Mouse (Mus musculus): ENCODE results near the gene Ddx52. TPM values are rescaled to one million over a fixed set of nuclear protein-coding genes. Genes with fewer than 3 reads are reported as not detected.

Ddx52 gene
- polyA plus RNA-seq, 1 experiment from 2014 or later: 24.1 TPM

- WGBS: 74% methylated on average over 7 of the region's 7 CpGs
- peaks cover 63% of the 10 kb centered on the region for H3K36me3 ChIP-seq
These were observed 32.9 kb downstream of the Ddx52 start for GRCm38 (mm10) chr11:83974561-83975346.

DNA sequence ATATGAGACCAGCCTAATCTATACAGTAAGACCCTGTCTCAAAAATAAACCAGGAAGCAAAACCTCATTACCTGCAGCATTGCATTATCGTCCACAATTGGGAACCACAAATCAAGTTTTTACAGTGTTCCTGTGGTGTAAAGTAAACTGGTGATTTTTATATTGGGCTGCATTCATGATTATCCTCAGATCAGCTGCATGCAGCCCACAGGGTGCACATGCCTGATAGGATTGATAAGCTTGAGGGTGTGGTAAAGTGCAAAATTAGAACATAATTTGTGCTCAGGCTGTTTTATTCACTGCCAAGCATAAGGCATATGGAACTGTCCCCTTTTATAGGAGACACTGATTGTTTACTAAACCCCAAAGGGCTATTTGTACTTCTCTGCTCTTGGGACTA lies 33.6 kb downstream of the Ddx52 start:
- Histone ChIP-seq H3K9ac (no peak overlapping the region), H3K4me1 (replicated peaks) (no peaks in the 10 kb centered on the region), H3K27me3 (replicated peaks) (no peaks in the 10 kb centered on the region), H3K4me3 (no peak overlapping the region), H3K4me2 (no peak overlapping the region), H3K27ac (ENCODE audit: poor library complexity, severe bottlenecking) (no peak overlapping the region), H3K9me3 (replicated peaks) (no peaks in the 10 kb centered on the region), H3K36me3 (peaks cover 70% of the 10 kb centered on the region)
- ATAC-seq (ENCODE audit: insufficient number of reproducible peaks, low FRiP score): no peak
- 91% methylated on average over 1 of the region's 1 CpGs for WGBS

More at GRCm38 (mm10) chr11:83974561-83975346, 32.9 kb downstream of the Ddx52 start:
- Histone ChIP-seq H3K4me1 (replicated peaks) (no peaks in the 10 kb centered on the region), H3K9me3 (replicated peaks) (no peaks in the 10 kb centered on the region), H3K4me3 (no peak overlapping the region), H3K9ac (no peak overlapping the region), H3K27ac (ENCODE audit: poor library complexity, severe bottlenecking) (no peak overlapping the region), H3K27me3 (replicated peaks) (no peaks in the 10 kb centered on the region), H3K4me2 (no peak overlapping the region)
- ATAC-seq (ENCODE audit: insufficient number of reproducible peaks, low FRiP score): no peak

GRCm38 (mm10) chr11:83976236-83976977 lies 34.5 kb downstream of the Ddx52 start:
- no peaks in the 10 kb centered on the region for H3K4me1 ChIP-seq (replicated peaks)
- no peak overlapping the region for H3K4me2 ChIP-seq
- H3K27ac ChIP-seq (ENCODE audit: poor library complexity, severe bottlenecking): no peak overlapping the region
- H3K27me3 ChIP-seq (replicated peaks): no peaks in the 10 kb centered on the region
- peaks cover 70% of the 10 kb centered on the region for H3K36me3 ChIP-seq
- no peak overlapping the region for H3K9ac ChIP-seq
- no peak overlapping the region for H3K4me3 ChIP-seq
- 90% methylated on average over 13 of the region's 13 CpGs for WGBS
- no peaks in the 10 kb centered on the region for H3K9me3 ChIP-seq (replicated peaks)
- ATAC-seq (ENCODE audit: insufficient number of reproducible peaks, low FRiP score): no peak

DNA sequence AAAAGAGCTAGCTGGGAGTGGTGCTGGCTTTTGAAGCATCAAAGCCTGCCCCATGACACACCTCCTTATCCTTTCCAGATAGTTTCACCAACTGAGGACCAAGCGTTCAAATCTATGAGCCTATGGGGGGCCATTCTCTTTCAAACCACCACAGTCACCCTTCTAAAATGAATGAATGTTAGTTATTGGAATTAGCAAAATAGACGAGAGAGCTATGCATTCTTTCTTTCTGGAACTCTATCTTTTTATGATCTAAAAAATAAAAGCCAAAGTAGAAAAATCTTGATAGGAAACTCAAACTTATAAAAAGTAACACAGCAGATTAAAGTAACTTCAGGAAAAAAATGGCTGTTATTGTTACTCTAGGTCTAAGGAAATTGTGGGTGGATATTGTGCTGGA lies 35.9 kb downstream of the Ddx52 start:
- Histone ChIP-seq H3K4me2 (no peak overlapping the region), H3K36me3 (peaks cover 75% of the 10 kb centered on the region), H3K9me3 (replicated peaks) (no peaks in the 10 kb centered on the region), H3K27me3 (replicated peaks) (no peaks in the 10 kb centered on the region), H3K27ac (ENCODE audit: poor library complexity, severe bottlenecking) (no peak overlapping the region), H3K4me3 (no peak overlapping the region), H3K4me1 (replicated peaks) (no peaks in the 10 kb centered on the region), H3K9ac (no peak overlapping the region)
- WGBS: 80% methylated on average over 2 of the region's 2 CpGs
- no peak for ATAC-seq (ENCODE audit: insufficient number of reproducible peaks, low FRiP score)

DNA sequence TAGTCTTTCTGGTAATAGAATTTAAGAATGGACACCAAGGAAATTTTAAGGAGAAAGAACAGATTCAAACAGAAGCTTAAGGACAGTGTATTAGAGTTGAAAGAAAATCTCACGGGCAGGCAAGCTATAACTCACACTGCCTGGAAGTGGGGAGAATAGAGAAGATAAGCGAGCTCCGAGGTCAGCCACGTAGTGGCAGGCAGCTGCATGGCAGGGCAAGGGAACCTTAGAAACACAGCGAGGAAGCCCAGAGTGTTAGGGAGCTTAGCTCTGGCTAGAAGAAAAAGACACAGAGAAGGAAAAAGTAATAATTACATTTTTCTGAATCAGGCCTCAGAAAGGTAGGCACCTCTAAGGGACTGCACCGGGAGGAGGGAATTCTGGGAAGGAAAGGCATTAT lies 38.1 kb downstream of the Ddx52 start:
- 86% methylated on average over 6 of the region's 6 CpGs for WGBS
- no peak overlapping the region for H3K4me3 ChIP-seq
- no peaks in the 10 kb centered on the region for H3K27me3 ChIP-seq (replicated peaks)
- no peak overlapping the region for H3K4me2 ChIP-seq
- no peaks in the 10 kb centered on the region for H3K9me3 ChIP-seq (replicated peaks)
- H3K9ac ChIP-seq: no peak overlapping the region
- H3K36me3 ChIP-seq: peaks cover 76% of the 10 kb centered on the region
- no peak for ATAC-seq (ENCODE audit: insufficient number of reproducible peaks, low FRiP score)
- no peaks in the 10 kb centered on the region for H3K4me1 ChIP-seq (replicated peaks)
- H3K27ac ChIP-seq (ENCODE audit: poor library complexity, severe bottlenecking): no peak overlapping the region

GRCm38 (mm10) chr11:83981338-83981737 lies 39.5 kb downstream of the Ddx52 start:
- Histone ChIP-seq H3K4me1 (replicated peaks) (no peaks in the 10 kb centered on the region), H3K4me3 (no peak overlapping the region), H3K4me2 (no peak overlapping the region), H3K27ac (ENCODE audit: poor library complexity, severe bottlenecking) (no peak overlapping the region), H3K36me3 (peaks cover 82% of the 10 kb centered on the region), H3K27me3 (replicated peaks) (no peaks in the 10 kb centered on the region), H3K9ac (no peak overlapping the region), H3K9me3 (replicated peaks) (no peaks in the 10 kb centered on the region)
- WGBS: 72% methylated on average over 10 of the region's 10 CpGs
- no peak for ATAC-seq (ENCODE audit: insufficient number of reproducible peaks, low FRiP score)

DNA sequence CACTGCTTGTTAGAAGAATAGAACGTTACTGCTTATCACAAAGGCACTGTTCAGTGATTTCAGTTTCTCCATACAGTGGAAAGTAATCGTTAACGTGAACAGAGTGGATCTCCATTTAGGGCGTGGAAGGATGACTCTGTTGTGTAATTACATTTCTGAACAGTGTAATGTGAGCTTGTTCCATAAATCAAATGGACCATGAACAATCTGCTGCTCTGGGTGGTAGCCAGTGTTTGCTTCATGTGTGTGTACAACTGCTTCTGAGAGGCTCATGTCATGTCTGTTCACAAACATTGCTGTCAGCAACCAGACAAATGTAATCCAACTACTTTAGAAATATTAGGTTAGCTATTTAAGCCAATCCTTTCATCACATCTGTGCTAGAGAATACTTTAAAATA lies 49.8 kb downstream of the Ddx52 start:
- no peak for ATAC-seq (ENCODE audit: insufficient number of reproducible peaks, low FRiP score)
- H3K4me2 ChIP-seq: no peak overlapping the region
- peaks cover 73% of the 10 kb centered on the region for H3K36me3 ChIP-seq
- WGBS: 74% methylated on average over 4 of the region's 4 CpGs
- H3K4me3 ChIP-seq: no peak overlapping the region
- no peaks in the 10 kb centered on the region for H3K9me3 ChIP-seq (replicated peaks)
- H3K27me3 ChIP-seq (replicated peaks): no peaks in the 10 kb centered on the region
- H3K4me1 ChIP-seq (replicated peaks): no peaks in the 10 kb centered on the region
- no peak overlapping the region for H3K9ac ChIP-seq
- no peak overlapping the region for H3K27ac ChIP-seq (ENCODE audit: poor library complexity, severe bottlenecking)

GRCm38 (mm10) chr11:83993428-83993827 lies 51.6 kb downstream of the Ddx52 start:
- H3K9me3 ChIP-seq (replicated peaks): no peaks in the 10 kb centered on the region
- H3K27me3 ChIP-seq (replicated peaks): no peaks in the 10 kb centered on the region
- H3K9ac ChIP-seq: no peak overlapping the region
- H3K4me2 ChIP-seq: no peak overlapping the region
- H3K36me3 ChIP-seq: peaks cover 72% of the 10 kb centered on the region
- WGBS: 71% methylated on average over 2 of the region's 2 CpGs
- ATAC-seq (ENCODE audit: insufficient number of reproducible peaks, low FRiP score): no peak
- H3K4me3 ChIP-seq: no peak overlapping the region
- no peaks in the 10 kb centered on the region for H3K4me1 ChIP-seq (replicated peaks)
- no peak overlapping the region for H3K27ac ChIP-seq (ENCODE audit: poor library complexity, severe bottlenecking)

DNA sequence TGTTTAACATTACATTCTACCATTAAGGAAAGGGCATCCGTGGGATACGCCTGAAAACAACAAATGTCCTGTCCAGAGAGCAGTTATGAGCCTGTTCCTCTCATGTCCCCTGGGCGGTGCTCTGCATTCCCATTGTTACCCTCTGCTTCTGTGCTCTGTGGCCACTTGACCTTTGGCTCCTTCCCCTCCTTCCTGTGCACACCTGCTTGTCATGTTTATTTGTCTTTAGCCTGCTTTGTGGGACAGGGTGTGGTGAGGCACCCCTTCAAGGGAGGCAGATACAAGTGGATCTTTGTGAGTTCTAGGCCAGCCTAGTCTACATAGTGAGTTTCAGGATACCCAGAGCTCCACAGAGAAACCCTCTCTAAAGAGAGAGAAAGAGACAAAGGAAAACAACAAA lies 52.6 kb downstream of the Ddx52 start:
- H3K9me3 ChIP-seq (replicated peaks): no peaks in the 10 kb centered on the region
- H3K9ac ChIP-seq: no peak overlapping the region
- no peak overlapping the region for H3K27ac ChIP-seq (ENCODE audit: poor library complexity, severe bottlenecking)
- no peak overlapping the region for H3K4me3 ChIP-seq
- 84% methylated on average over 3 of the region's 3 CpGs for WGBS
- no peak overlapping the region for H3K4me2 ChIP-seq
- H3K4me1 ChIP-seq (replicated peaks): no peaks in the 10 kb centered on the region
- no peak for ATAC-seq (ENCODE audit: insufficient number of reproducible peaks, low FRiP score)
- H3K36me3 ChIP-seq: peaks cover 69% of the 10 kb centered on the region
- no peaks in the 10 kb centered on the region for H3K27me3 ChIP-seq (replicated peaks)

GRCm38 (mm10) chr11:83995535-83995950 lies 53.7 kb downstream of the Ddx52 start:
- Histone ChIP-seq H3K36me3 (peaks cover 67% of the 10 kb centered on the region), H3K27ac (ENCODE audit: poor library complexity, severe bottlenecking) (no peak overlapping the region), H3K27me3 (replicated peaks) (no peaks in the 10 kb centered on the region), H3K4me2 (no peak overlapping the region), H3K4me1 (replicated peaks) (no peaks in the 10 kb centered on the region), H3K9ac (no peak overlapping the region), H3K9me3 (replicated peaks) (no peaks in the 10 kb centered on the region), H3K4me3 (no peak overlapping the region)
- ATAC-seq (ENCODE audit: insufficient number of reproducible peaks, low FRiP score): no peak
- 81% methylated on average over 2 of the region's 2 CpGs for WGBS

DNA sequence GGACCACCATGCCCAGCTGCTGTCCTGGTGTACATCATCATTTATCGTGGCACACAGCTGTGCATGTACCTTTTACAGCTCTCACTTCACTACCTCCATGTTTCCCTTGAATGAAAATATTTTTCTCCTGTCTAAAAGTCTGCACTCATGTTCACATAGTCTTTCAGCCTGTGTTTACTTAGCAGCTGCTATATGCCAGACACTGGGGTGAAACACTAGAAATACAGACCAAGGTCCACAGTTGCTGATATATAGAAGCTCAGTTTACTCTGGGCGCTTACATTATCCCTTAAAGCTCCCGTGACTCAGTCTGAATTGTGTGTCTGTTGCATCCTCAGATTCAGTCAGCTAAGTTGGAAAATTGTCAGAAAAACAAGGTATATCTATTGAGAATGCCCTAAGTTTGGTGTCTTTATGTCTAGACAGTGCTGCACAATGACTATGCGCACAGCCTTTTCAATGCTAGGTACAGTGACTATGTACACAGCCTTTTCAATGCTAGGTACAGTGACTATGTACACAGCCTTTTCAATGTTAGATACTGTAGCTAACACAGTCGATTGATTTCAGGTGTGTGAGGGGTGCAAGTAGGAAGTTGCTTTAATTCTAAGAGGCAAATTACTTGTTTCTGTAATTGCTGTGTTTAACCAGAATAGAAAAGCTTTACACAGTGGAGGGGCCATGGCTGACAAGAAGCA lies 55.5 kb downstream of the Ddx52 start:
- Histone ChIP-seq H3K36me3 (peaks cover 70% of the 10 kb centered on the region), H3K4me2 (no peak overlapping the region), H3K27me3 (replicated peaks) (no peaks in the 10 kb centered on the region), H3K27ac (ENCODE audit: poor library complexity, severe bottlenecking) (no peak overlapping the region), H3K4me3 (no peak overlapping the region), H3K9me3 (replicated peaks) (no peaks in the 10 kb centered on the region), H3K9ac (no peak overlapping the region), H3K4me1 (replicated peaks) (no peaks in the 10 kb centered on the region)
- ATAC-seq (ENCODE audit: insufficient number of reproducible peaks, low FRiP score): no peak
- WGBS: 89% methylated on average over 5 of the region's 5 CpGs

Data from heart, embryonic 12.5 days (tissue).